In the genomic region with DNA sequence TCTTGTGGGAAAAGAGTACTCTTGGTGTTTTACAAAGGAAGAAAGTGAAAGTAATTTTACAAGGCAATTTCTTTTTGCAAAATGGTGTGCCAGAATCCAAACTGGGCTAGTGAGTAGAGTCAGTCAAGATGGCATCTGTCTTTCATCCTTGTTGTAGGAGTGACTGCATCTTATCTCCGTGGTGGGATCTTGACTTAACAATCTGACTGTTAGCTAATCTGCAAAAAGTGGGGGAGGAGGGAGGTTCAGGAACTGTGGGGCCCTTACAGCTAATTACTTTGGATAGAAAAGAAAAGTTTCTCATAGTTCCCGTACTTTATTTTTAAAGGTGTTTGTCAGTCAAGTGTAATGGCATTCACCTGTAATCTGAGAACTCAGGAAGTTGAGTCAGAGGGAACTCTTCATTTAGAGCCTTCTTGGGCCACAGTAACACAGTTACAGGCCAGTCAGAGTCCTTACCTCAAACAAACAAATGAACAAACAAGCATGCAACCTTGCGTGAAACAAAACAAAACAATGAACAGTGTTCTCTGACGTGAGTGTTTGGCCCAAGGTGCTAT, we compare ENCODE assay signal across 23 mouse cellular contexts. TPM values are rescaled to one million over a fixed set of nuclear protein-coding genes. Genes with fewer than 3 reads are reported as not detected.
DNase-seq lines count a peak whose midpoint lies in the region; ATAC-seq and TF ChIP-seq lines count a peak whose summit lies in the region.
"Had no signal": no experiment of that assay in that cellular context is flagged by ENCODE, and none has a peak within 500 bp of the region (broad histone marks: within the 10 kb centered on the region; RNA-seq: fewer than 3 reads in every experiment).

No protein-coding gene starts in this region.

- peak overlapping the region; percentile 13; the same call in 1 of the 2 replicates for H3K27ac ChIP-seq in heart, adult 2 months
- H3K27ac ChIP-seq in hindbrain, embryonic 13.5 days = no peak overlapping the region
- H3K27ac ChIP-seq: embryonic facial prominence, embryonic 12.5 days had no signal

- no peak overlapping the region for H3K4me3 ChIP-seq in heart, adult 2 months
- peak overlapping the region; percentile 84 for H3K4me3 ChIP-seq in megakaryocyte, embryonic 14.5 days (replicated peaks)
- H3K4me3 ChIP-seq in hindbrain, embryonic 13.5 days = no peak overlapping the region
- H3K4me3 ChIP-seq: embryonic facial prominence, embryonic 12.5 days; heart, embryonic 13.5 days had no signal

- H3K4me1 ChIP-seq in heart, adult 2 months (ENCODE audit: control insufficient read depth, insufficient read depth, low read length) = peaks cover 33% of the 10 kb centered on the region
- peaks cover 96% of the 10 kb centered on the region for H3K4me1 ChIP-seq in megakaryocyte, embryonic 14.5 days
- H3K4me1 ChIP-seq in hindbrain, embryonic 13.5 days (replicated peaks) = peaks cover 17% of the 10 kb centered on the region

- peaks cover 8% of the 10 kb centered on the region for H3K79me2 ChIP-seq in heart, adult 2 months (replicated peaks; ENCODE audit: control insufficient read depth, insufficient read depth, low read length)

- no peak for ATAC-seq in megakaryocyte, adult 5-6 weeks (ENCODE audit: poor library complexity, severe bottlenecking)
- peak; percentile 29 for ATAC-seq in activated CD4-positive, CD25-positive, alpha-beta regulatory T cell, adult 4 months
- no peak for ATAC-seq in hindbrain, embryonic 13.5 days (ENCODE audit: low FRiP score)
- ATAC-seq: forebrain, postnatal 0 days; hindbrain, embryonic 16.5 days had no signal

- H3K4me2 ChIP-seq in hindbrain, embryonic 13.5 days = no peak overlapping the region
- H3K4me2 ChIP-seq: embryonic facial prominence, embryonic 12.5 days; heart, embryonic 13.5 days; midbrain, embryonic 11.5 days had no signal

- whole genome bisulfite sequencing in heart, adult 2 months = 32% methylated on average over 4 of the region's 4 CpGs
- 77% methylated on average over 4 of the region's 4 CpGs for WGBS in hindbrain, embryonic 13.5 days

- no peak for DNase-seq in heart, adult 2 months
- no peak for DNase-seq in heart, postnatal 10 days
- no peak for DNase-seq in frontal cortex, postnatal 14 days (ENCODE audit: low spot score in 2 of 2)
- DNase-seq in lung, postnatal 36 days = no peak
- DNase-seq: adrenal gland, postnatal 14 days; B cell, adult 2 months; cerebellum, adult 2 months; forebrain, postnatal 0 days; kidney, adult 2 months; kidney, postnatal 36 days; layer of hippocampus, adult 9-11 months; lung, postnatal 14 days; right cerebral cortex, postnatal 25 days; thymus, postnatal 25 days had no signal

- no peak for TF ChIP-seq CTCF in heart, adult 2 months (IDR thresholded peaks at IDR 0.05)

- no peak for TF ChIP-seq EP300 in heart, adult 2 months (IDR thresholded peaks at IDR 0.05; ENCODE audit: insufficient read depth, low read depth, low read length)

- no peak overlapping the region for H3K9ac ChIP-seq in heart, adult 2 months (ENCODE audit: low read depth, low read length)
- no peak overlapping the region for H3K9ac ChIP-seq in hindbrain, embryonic 13.5 days
- H3K9ac ChIP-seq: embryonic facial prominence, embryonic 12.5 days; forebrain, postnatal 0 days; heart, embryonic 13.5 days had no signal

- intact Hi-C loops in heart, adult 2 months (cut with DNase I) = no loop called here
- intact Hi-C loops in heart, postnatal 10 days (cut with DNase I) = no loop called here

- peaks cover 47% of the 10 kb centered on the region for H3K36me3 ChIP-seq in heart, adult 2 months (ENCODE audit: control insufficient read depth, insufficient read depth, low read length)
- peaks cover 27% of the 10 kb centered on the region for H3K36me3 ChIP-seq in megakaryocyte, embryonic 14.5 days (replicated peaks; ENCODE audit: low read length)
- H3K36me3 ChIP-seq in hindbrain, embryonic 13.5 days = no peaks in the 10 kb centered on the region
- H3K36me3 ChIP-seq: embryonic facial prominence, embryonic 12.5 days had no signal

- no peaks in the 10 kb centered on the region for H3K27me3 ChIP-seq in heart, adult 2 months (ENCODE audit: control insufficient read depth, insufficient read depth, low read length)
- no peaks in the 10 kb centered on the region for H3K27me3 ChIP-seq in megakaryocyte, embryonic 14.5 days (replicated peaks)
- H3K27me3 ChIP-seq in hindbrain, embryonic 13.5 days = no peaks in the 10 kb centered on the region
- H3K27me3 ChIP-seq: embryonic facial prominence, embryonic 12.5 days; heart, embryonic 13.5 days had no signal

- TF ChIP-seq POLR2A in heart, adult 2 months (IDR thresholded peaks at IDR 0.05; ENCODE audit: insufficient read depth, low read depth, low read length) = no peak

- H3K9me3 ChIP-seq in megakaryocyte, embryonic 14.5 days = no peaks in the 10 kb centered on the region
- no peaks in the 10 kb centered on the region for H3K9me3 ChIP-seq in hindbrain, embryonic 13.5 days
- H3K9me3 ChIP-seq: embryonic facial prominence, embryonic 12.5 days; heart, embryonic 13.5 days had no signal

RNA-seq across cellular contexts. Expression of a gene that starts 15.4 kb away (rescaled TPM):
- total RNA-seq in heart, adult 2 months (2021) = 10 to 100 TPM; 78.7 to 82.9 TPM
- 20.0 and 51.0 TPM in 2 replicates for polyA plus RNA-seq in heart, adult 2 months (2012; rRNA removed)
- total RNA-seq in heart, postnatal 10 days (2021) = 10 to 100 TPM; 91.6 to 95.9 TPM
- polyA plus RNA-seq in megakaryocyte, embryonic 14.5 days (2012; ENCODE audit: insufficient read depth, low replicate concordance) = 0.39 and 0.47 TPM in 2 replicates
- total RNA-seq in megakaryocyte, adult 5-6 weeks (2015) = 38.9 and 41.4 TPM in 2 replicates
- total RNA-seq in megakaryocyte, adult 5-6 weeks (2017) = 57.9 and 72.6 TPM in 2 replicates
- 10 to 100 TPM; 12.1 to 22.0 TPM for polyA plus RNA-seq in activated CD4-positive, CD25-positive, alpha-beta regulatory T cell, adult 4 months (2017; shearing (Covaris generic))
- polyA plus RNA-seq in hindbrain, embryonic 13.5 days (2015; fragmentation: Nextera tagmentation; extraction: Ambion mirVana) = 8.5 and 8.9 TPM in 2 replicates

RNA-seq across cellular contexts. Expression of a gene that starts 42.9 kb away (rescaled TPM):
- total RNA-seq in heart, adult 2 months (2021) = not detected
- not detected in 2 replicates for polyA plus RNA-seq in heart, adult 2 months (2012; rRNA removed)
- not detected for total RNA-seq in heart, postnatal 10 days (2021)
- not detected in 2 replicates for polyA plus RNA-seq in megakaryocyte, embryonic 14.5 days (2012; ENCODE audit: insufficient read depth, low replicate concordance)
- not detected in 2 replicates for total RNA-seq in megakaryocyte, adult 5-6 weeks (2015)
- total RNA-seq in megakaryocyte, adult 5-6 weeks (2017) = not detected in 2 replicates
- 1 to 10 TPM in 1 of 2 experiments, under 1 TPM in 1; 0.47 to 1.2 TPM for polyA plus RNA-seq in activated CD4-positive, CD25-positive, alpha-beta regulatory T cell, adult 4 months (2017; shearing (Covaris generic))
- 0.39 and 0.43 TPM in 2 replicates for polyA plus RNA-seq in hindbrain, embryonic 13.5 days (2015; fragmentation: Nextera tagmentation; extraction: Ambion mirVana)
- total RNA-seq: adrenal gland, postnatal 14 days; common myeloid progenitor, adult 5-6 weeks; forebrain, postnatal 0 days had no signal
- polyA plus RNA-seq: cerebellum, adult 2 months; kidney, adult 2 months had no signal
